Mouse (Mus musculus): Measurements from ENCODE around the gene AC141477.1. TPM values are rescaled to one million over a fixed set of nuclear protein-coding genes. Genes with fewer than 3 reads are reported as not detected.
A peak's percentile ranks its signal among the peaks of the same experiment; 100 is the strongest.

Gene AC141477.1
- polyA plus RNA-seq, 2 experiments = not detected

DNA sequence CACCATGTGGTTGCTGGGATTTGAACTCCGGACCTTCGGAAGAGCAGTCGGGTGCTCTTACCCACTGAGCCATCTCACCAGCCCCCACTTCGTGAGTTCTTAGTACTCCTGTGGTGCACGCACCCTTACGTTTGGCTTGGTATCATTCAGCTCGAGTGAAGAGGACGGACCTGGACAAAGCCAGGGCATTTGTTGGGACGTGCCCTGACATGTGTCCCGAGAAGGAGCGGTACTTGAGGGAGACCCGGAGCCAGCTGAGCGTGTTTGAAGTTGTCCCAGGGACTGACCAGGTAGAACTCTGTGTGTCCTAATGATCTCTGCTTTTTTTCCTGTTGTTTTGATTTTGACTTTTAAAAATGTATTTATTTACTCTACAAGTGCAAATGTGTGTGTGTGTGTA lies 40.6 kb upstream of the AC141477.1 start:
- Histone ChIP-seq H3K4me2 (ENCODE audit: low read depth) (no peak overlapping the region), H3K27me3 (ENCODE audit: control insufficient read depth, insufficient read depth, low read length) (no peaks in the 10 kb centered on the region), H3K4me3 (ENCODE audit: insufficient read depth in 1 of 2, low read depth in 2 of 2, low read length in 2 of 2) (no peak overlapping the region), H3K9ac (replicated peaks) (no peak overlapping the region), H3K27ac (no peak overlapping the region), H3K9me3 (ENCODE audit: control insufficient read depth, low read length) (no peaks in the 10 kb centered on the region), H3K36me3 (replicated peaks; ENCODE audit: control insufficient read depth, insufficient read depth, low read depth) (peaks cover 50% of the 10 kb centered on the region), H3K4me1 (replicated peaks; ENCODE audit: control insufficient read depth in 2 of 2, insufficient read depth in 2 of 2, low read length in 1 of 2) (no peaks in the 10 kb centered on the region)
- ATAC-seq (ENCODE audit: insufficient read depth) (no peak), DNase-seq (ENCODE audit: low read depth in 3 of 3, low spot score in 3 of 3) (no peak)
- 87% methylated on average over 13 of the region's 13 CpGs for WGBS (ENCODE audit: insufficient replicate concordance)
- TF ChIP-seq CTCF (IDR thresholded peaks at IDR 0.05; ENCODE audit: low read depth) (no peak), EP300 (IDR thresholded peaks at IDR 0.05; ENCODE audit: low read depth) (no peak)

DNA sequence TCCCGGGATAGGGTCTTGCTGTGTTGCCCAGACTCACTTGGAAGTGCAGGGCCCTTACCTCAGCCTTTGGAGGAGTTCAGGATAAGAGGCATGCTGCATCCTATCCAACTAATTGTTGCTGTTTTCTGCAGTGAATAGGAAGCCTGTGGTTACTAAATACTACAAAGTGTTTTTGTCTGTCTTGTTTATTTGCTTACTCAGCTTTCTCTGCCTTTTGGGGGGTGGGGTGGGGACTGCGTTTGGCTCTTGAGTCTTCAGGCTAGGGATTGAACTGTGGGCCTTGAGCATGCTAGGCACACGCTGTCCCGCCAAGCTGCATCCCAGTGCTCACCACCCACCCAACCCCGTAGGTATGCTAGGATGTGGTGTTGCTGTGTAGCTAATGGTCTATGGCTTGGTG lies 33.5 kb upstream of the AC141477.1 start:
- TF ChIP-seq CTCF (IDR thresholded peaks at IDR 0.05; ENCODE audit: low read depth) (no peak), EP300 (IDR thresholded peaks at IDR 0.05; ENCODE audit: low read depth) (no peak)
- Histone ChIP-seq H3K4me3 (ENCODE audit: insufficient read depth in 1 of 2, low read depth in 2 of 2, low read length in 2 of 2) (no peak overlapping the region), H3K27me3 (ENCODE audit: control insufficient read depth, insufficient read depth, low read length) (no peaks in the 10 kb centered on the region), H3K4me1 (replicated peaks; ENCODE audit: control insufficient read depth in 2 of 2, insufficient read depth in 2 of 2, low read length in 1 of 2) (no peaks in the 10 kb centered on the region; a peak in 1 of 4 replicates), H3K9ac (replicated peaks) (no peak overlapping the region), H3K4me2 (ENCODE audit: low read depth) (no peak overlapping the region), H3K36me3 (replicated peaks; ENCODE audit: control insufficient read depth, insufficient read depth, low read depth) (peaks cover 35% of the 10 kb centered on the region), H3K27ac (no peak overlapping the region), H3K9me3 (ENCODE audit: control insufficient read depth, low read length) (no peaks in the 10 kb centered on the region)
- 80% methylated on average over 5 of the region's 5 CpGs for WGBS (ENCODE audit: insufficient replicate concordance)
- no peak for DNase-seq (ENCODE audit: low read depth in 3 of 3, low spot score in 3 of 3)
- ATAC-seq (ENCODE audit: insufficient read depth) = no peak

- Histone ChIP-seq H3K36me3 (replicated peaks; ENCODE audit: control insufficient read depth, insufficient read depth, low read depth) (peaks cover 16% of the 10 kb centered on the region), H3K4me3 (ENCODE audit: insufficient read depth in 1 of 2, low read depth in 2 of 2, low read length in 2 of 2) (peak within 1 kb of the TSS; percentile 81 to 88), H3K9me3 (ENCODE audit: control insufficient read depth, low read length) (no peaks in the 10 kb centered on the region), H3K27ac (peak within 1 kb of the TSS; percentile 85), H3K4me2 (ENCODE audit: low read depth) (peak within 1 kb of the TSS; percentile 82), H3K4me1 (replicated peaks; ENCODE audit: control insufficient read depth in 2 of 2, insufficient read depth in 2 of 2, low read length in 1 of 2) (peaks cover 0 to 3% of the 10 kb centered on the region in 2 experiments; a peak in 2 of 4 replicates), H3K27me3 (ENCODE audit: control insufficient read depth, insufficient read depth, low read length) (no peaks in the 10 kb centered on the region), H3K9ac (replicated peaks) (peak within 1 kb of the TSS; percentile 91)
- WGBS (ENCODE audit: insufficient replicate concordance) = under 1% methylated on average over 55 of the region's 55 CpGs
- ATAC-seq (ENCODE audit: insufficient read depth) (peak; percentile 95), DNase-seq (ENCODE audit: low read depth in 3 of 3, low spot score in 3 of 3) (peak; percentile 80 to 84 (median 82))
- TF ChIP-seq CTCF (IDR thresholded peaks at IDR 0.05; ENCODE audit: low read depth) (peak; percentile 70), EP300 (IDR thresholded peaks at IDR 0.05; ENCODE audit: low read depth) (no peak; the same call in 1 of the 2 replicates)
Observed at GRCm38 (mm10) chr10:76468203-76469162, 28.2 kb upstream of the AC141477.1 start, which contains the start of the genes Mcm3ap and Ybey. Gene Mcm3ap (plus strand): TSS chr10:76468927. Gene Ybey (minus strand): TSS chr10:76469114.

- DNase-seq (ENCODE audit: low read depth in 3 of 3, low spot score in 3 of 3) = no peak
Observed at GRCm38 (mm10) chr10:76462721-76463120, 22.5 kb upstream of the AC141477.1 start.

DNA sequence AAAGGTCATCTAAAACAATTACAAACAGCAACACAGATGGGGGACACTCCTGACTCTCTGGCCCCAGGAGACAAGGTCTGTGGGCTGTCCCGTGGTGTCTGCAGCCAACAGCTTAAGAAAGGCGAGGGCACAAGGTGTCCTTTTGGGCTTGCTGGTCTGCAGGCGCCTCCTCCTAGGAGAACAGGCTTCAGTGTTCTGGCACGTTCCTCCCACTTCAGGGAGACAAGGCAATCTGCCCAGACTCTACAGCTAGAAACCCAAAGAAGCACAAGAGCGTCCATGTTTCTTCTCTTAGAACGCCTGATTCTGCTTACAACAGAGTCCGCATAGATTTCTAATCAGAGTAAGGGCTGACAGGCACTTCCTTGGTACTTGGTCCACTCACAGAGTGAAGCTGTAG lies 22.1 kb upstream of the AC141477.1 start:
- no peaks in the 10 kb centered on the region for H3K36me3 ChIP-seq (replicated peaks; ENCODE audit: control insufficient read depth, insufficient read depth, low read depth)
- TF ChIP-seq EP300 (IDR thresholded peaks at IDR 0.05; ENCODE audit: low read depth) (no peak), CTCF (IDR thresholded peaks at IDR 0.05; ENCODE audit: low read depth) (no peak)
- H3K27me3 ChIP-seq (ENCODE audit: control insufficient read depth, insufficient read depth, low read length) = no peaks in the 10 kb centered on the region
- WGBS (ENCODE audit: insufficient replicate concordance) = 77% methylated on average over 7 of the region's 7 CpGs
- no peak overlapping the region for H3K9ac ChIP-seq (replicated peaks)
- no peak overlapping the region for H3K4me3 ChIP-seq (ENCODE audit: insufficient read depth in 1 of 2, low read depth in 2 of 2, low read length in 2 of 2)
- no peak overlapping the region for H3K4me2 ChIP-seq (ENCODE audit: low read depth)
- DNase-seq (ENCODE audit: low read depth in 3 of 3, low spot score in 3 of 3) (no peak), ATAC-seq (ENCODE audit: insufficient read depth) (no peak)
- no peak overlapping the region for H3K27ac ChIP-seq
- no peaks in the 10 kb centered on the region for H3K4me1 ChIP-seq (replicated peaks; ENCODE audit: control insufficient read depth in 2 of 2, insufficient read depth in 2 of 2, low read length in 1 of 2)
- H3K9me3 ChIP-seq (ENCODE audit: control insufficient read depth, low read length) = no peaks in the 10 kb centered on the region

More at GRCm38 (mm10) chr10:76462721-76463120, 22.5 kb upstream of the AC141477.1 start:
- 63% methylated on average over 6 of the region's 6 CpGs for WGBS (ENCODE audit: insufficient replicate concordance)
- H3K4me2 ChIP-seq (ENCODE audit: low read depth) = no peak overlapping the region
- H3K36me3 ChIP-seq (replicated peaks; ENCODE audit: control insufficient read depth, insufficient read depth, low read depth) = no peaks in the 10 kb centered on the region
- H3K9ac ChIP-seq (replicated peaks) = no peak overlapping the region
- no peaks in the 10 kb centered on the region for H3K27me3 ChIP-seq (ENCODE audit: control insufficient read depth, insufficient read depth, low read length)
- no peak for TF ChIP-seq EP300 (IDR thresholded peaks at IDR 0.05; ENCODE audit: low read depth)
- no peak for TF ChIP-seq CTCF (IDR thresholded peaks at IDR 0.05; ENCODE audit: low read depth)
- H3K4me1 ChIP-seq (replicated peaks; ENCODE audit: control insufficient read depth in 2 of 2, insufficient read depth in 2 of 2, low read length in 1 of 2) = peaks cover 0 to 1% of the 10 kb centered on the region in 2 experiments; a peak in 1 of 4 replicates
- ATAC-seq (ENCODE audit: insufficient read depth) = no peak
- no peaks in the 10 kb centered on the region for H3K9me3 ChIP-seq (ENCODE audit: control insufficient read depth, low read length)
- H3K27ac ChIP-seq = no peak overlapping the region
- no peak overlapping the region for H3K4me3 ChIP-seq (ENCODE audit: insufficient read depth in 1 of 2, low read depth in 2 of 2, low read length in 2 of 2)

All from liver, embryonic 14.5 days (tissue).